Mouse (Mus musculus): ENCODE results near the gene Gm5565. TPM values are rescaled to one million over a fixed set of nuclear protein-coding genes. Genes with fewer than 3 reads are reported as not detected.
"Not testable (repeated sequence)": the region's sequence is repeated elsewhere in the genome, so short reads cannot be mapped to it uniquely, and the experiment has no call there.

Gm5565 gene
- not detected in 2 replicates for polyA plus RNA-seq (2016; fragmentation: Nextera tagmentation; extraction: Ambion mirVana)

GRCm38 (mm10) chr5:146160439-146160838 lies at the start of gene Gm5565:
Gene Gm5565 (minus strand): TSS chr5:146160539.
- H3K36me3 ChIP-seq; H3K9ac ChIP-seq; H3K9me3 ChIP-seq; H3K27me3 ChIP-seq; H3K4me2 ChIP-seq (replicated peaks); H3K27ac ChIP-seq; H3K4me1 ChIP-seq; ATAC-seq (ENCODE audit: insufficient number of reproducible peaks, insufficient read depth, low FRiP score, low TSS enrichment); H3K4me3 ChIP-seq: not testable (repeated sequence)
- 86% methylated on average over 3 of the region's 3 CpGs for WGBS

- no peaks in the 10 kb centered on the region for H3K4me1 ChIP-seq
- no peak overlapping the region for H3K9ac ChIP-seq
- 93% methylated on average over 5 of the region's 5 CpGs for WGBS
- no peaks in the 10 kb centered on the region for H3K27me3 ChIP-seq
- peaks cover 72% of the 10 kb centered on the region for H3K36me3 ChIP-seq
- no peak for ATAC-seq (ENCODE audit: insufficient number of reproducible peaks, insufficient read depth, low FRiP score, low TSS enrichment)
- no peak overlapping the region for H3K27ac ChIP-seq
- no peak overlapping the region for H3K4me3 ChIP-seq
- no peaks in the 10 kb centered on the region for H3K9me3 ChIP-seq
- no peak overlapping the region for H3K4me2 ChIP-seq (replicated peaks)
These were observed 45.2 kb upstream of the Gm5565 start for GRCm38 (mm10) chr5:146205537-146205936.

- ATAC-seq (ENCODE audit: insufficient number of reproducible peaks, insufficient read depth, low FRiP score, low TSS enrichment), result no peak
- H3K4me2 ChIP-seq (replicated peaks), result no peak overlapping the region
- peaks cover 61% of the 10 kb centered on the region for H3K36me3 ChIP-seq
- no peaks in the 10 kb centered on the region for H3K9me3 ChIP-seq
- no peak overlapping the region for H3K4me3 ChIP-seq
- H3K9ac ChIP-seq, result no peak overlapping the region
- WGBS, result 75% methylated on average over 2 of the region's 2 CpGs
- H3K27me3 ChIP-seq, result no peaks in the 10 kb centered on the region
- H3K27ac ChIP-seq, result no peak overlapping the region
- no peaks in the 10 kb centered on the region for H3K4me1 ChIP-seq
These were observed 43.6 kb upstream of the Gm5565 start for GRCm38 (mm10) chr5:146203921-146204320.

- no peak overlapping the region for H3K27ac ChIP-seq
- 96% methylated on average over 6 of the region's 6 CpGs for WGBS
- H3K4me1 ChIP-seq, result no peaks in the 10 kb centered on the region
- H3K4me3 ChIP-seq, result no peak overlapping the region
- no peak for ATAC-seq (ENCODE audit: insufficient number of reproducible peaks, insufficient read depth, low FRiP score, low TSS enrichment)
- H3K27me3 ChIP-seq, result no peaks in the 10 kb centered on the region
- H3K9ac ChIP-seq, result no peak overlapping the region
- no peaks in the 10 kb centered on the region for H3K9me3 ChIP-seq
- H3K36me3 ChIP-seq, result peaks cover 30% of the 10 kb centered on the region
- no peak overlapping the region for H3K4me2 ChIP-seq (replicated peaks)
These were observed 40.2 kb upstream of the Gm5565 start for GRCm38 (mm10) chr5:146200580-146200979.

- no peak for ATAC-seq (ENCODE audit: insufficient number of reproducible peaks, insufficient read depth, low FRiP score, low TSS enrichment)
- Histone ChIP-seq H3K9ac (no peak overlapping the region), H3K4me2 (replicated peaks) (no peak overlapping the region), H3K9me3 (no peaks in the 10 kb centered on the region), H3K27me3 (no peaks in the 10 kb centered on the region), H3K4me3 (no peak overlapping the region), H3K27ac (no peak overlapping the region), H3K36me3 (peaks cover 23% of the 10 kb centered on the region), H3K4me1 (no peaks in the 10 kb centered on the region)
- 77% methylated on average over 2 of the region's 2 CpGs for WGBS
These were observed 39.2 kb upstream of the Gm5565 start for GRCm38 (mm10) chr5:146199540-146199939.

- no peaks in the 10 kb centered on the region for H3K9me3 ChIP-seq
- H3K9ac ChIP-seq, result no peak overlapping the region
- no peak overlapping the region for H3K4me3 ChIP-seq
- H3K27me3 ChIP-seq, result no peaks in the 10 kb centered on the region
- H3K4me1 ChIP-seq, result no peaks in the 10 kb centered on the region
- H3K36me3 ChIP-seq, result peaks cover 18% of the 10 kb centered on the region
- H3K27ac ChIP-seq, result no peak overlapping the region
- ATAC-seq (ENCODE audit: insufficient number of reproducible peaks, insufficient read depth, low FRiP score, low TSS enrichment), result no peak
- no peak overlapping the region for H3K4me2 ChIP-seq (replicated peaks)
These were observed 38.7 kb upstream of the Gm5565 start for GRCm38 (mm10) chr5:146199073-146199472.

- 79% methylated on average over 8 of the region's 8 CpGs for WGBS
- no peaks in the 10 kb centered on the region for H3K27me3 ChIP-seq
- no peak for ATAC-seq (ENCODE audit: insufficient number of reproducible peaks, insufficient read depth, low FRiP score, low TSS enrichment)
- H3K27ac ChIP-seq, result no peak overlapping the region
- no peaks in the 10 kb centered on the region for H3K36me3 ChIP-seq
- no peak overlapping the region for H3K9ac ChIP-seq
- no peak overlapping the region for H3K4me2 ChIP-seq (replicated peaks)
- no peaks in the 10 kb centered on the region for H3K9me3 ChIP-seq
- H3K4me3 ChIP-seq, result no peak overlapping the region
- H3K4me1 ChIP-seq, result no peaks in the 10 kb centered on the region
These were observed 33.0 kb upstream of the Gm5565 start for GRCm38 (mm10) chr5:146193360-146193759.

GRCm38 (mm10) chr5:146190501-146191269 lies 30.3 kb upstream of the Gm5565 start:
- Histone ChIP-seq H3K27me3 (no peaks in the 10 kb centered on the region), H3K36me3 (no peaks in the 10 kb centered on the region), H3K4me2 (replicated peaks) (no peak overlapping the region), H3K9me3 (no peaks in the 10 kb centered on the region), H3K4me1 (no peaks in the 10 kb centered on the region), H3K27ac (no peak overlapping the region), H3K4me3 (no peak overlapping the region), H3K9ac (no peak overlapping the region)
- WGBS, result 49% methylated on average over 3 of the region's 3 CpGs
- ATAC-seq (ENCODE audit: insufficient number of reproducible peaks, insufficient read depth, low FRiP score, low TSS enrichment), result no peak

GRCm38 (mm10) chr5:146190093-146190492 lies 29.8 kb upstream of the Gm5565 start:
- Histone ChIP-seq H3K27me3 (no peaks in the 10 kb centered on the region), H3K36me3 (no peaks in the 10 kb centered on the region), H3K9me3 (no peaks in the 10 kb centered on the region), H3K27ac (no peak overlapping the region), H3K4me1 (no peaks in the 10 kb centered on the region), H3K4me2 (replicated peaks) (no peak overlapping the region), H3K9ac (no peak overlapping the region), H3K4me3 (no peak overlapping the region)
- ATAC-seq (ENCODE audit: insufficient number of reproducible peaks, insufficient read depth, low FRiP score, low TSS enrichment), result no peak
- 71% methylated on average over 4 of the region's 4 CpGs for WGBS

GRCm38 (mm10) chr5:146188712-146189111 lies 28.4 kb upstream of the Gm5565 start:
- Histone ChIP-seq H3K4me3 (no peak overlapping the region), H3K4me2 (replicated peaks) (no peak overlapping the region), H3K9me3 (no peaks in the 10 kb centered on the region), H3K36me3 (no peaks in the 10 kb centered on the region), H3K27me3 (no peaks in the 10 kb centered on the region), H3K9ac (no peak overlapping the region), H3K4me1 (no peaks in the 10 kb centered on the region), H3K27ac (no peak overlapping the region)
- WGBS, result 90% methylated on average over 7 of the region's 7 CpGs
- ATAC-seq (ENCODE audit: insufficient number of reproducible peaks, insufficient read depth, low FRiP score, low TSS enrichment), result no peak

GRCm38 (mm10) chr5:146188144-146188543 lies 27.8 kb upstream of the Gm5565 start:
- Histone ChIP-seq H3K9me3 (no peaks in the 10 kb centered on the region), H3K4me2 (replicated peaks) (no peak overlapping the region), H3K4me3 (no peak overlapping the region), H3K9ac (no peak overlapping the region), H3K27me3 (no peaks in the 10 kb centered on the region), H3K36me3 (no peaks in the 10 kb centered on the region), H3K27ac (no peak overlapping the region), H3K4me1 (no peaks in the 10 kb centered on the region)
- no peak for ATAC-seq (ENCODE audit: insufficient number of reproducible peaks, insufficient read depth, low FRiP score, low TSS enrichment)
- WGBS, result 95% methylated on average over 1 of the region's 1 CpGs

GRCm38 (mm10) chr5:146187441-146187840 lies 27.1 kb upstream of the Gm5565 start:
- H3K9me3 ChIP-seq; H3K4me1 ChIP-seq; H3K27ac ChIP-seq; ATAC-seq (ENCODE audit: insufficient number of reproducible peaks, insufficient read depth, low FRiP score, low TSS enrichment); H3K27me3 ChIP-seq; H3K4me2 ChIP-seq (replicated peaks); H3K36me3 ChIP-seq; H3K9ac ChIP-seq; H3K4me3 ChIP-seq: not testable (repeated sequence)
- WGBS, result 32% methylated on average over 5 of the region's 5 CpGs
